Mouse (Mus musculus) embryonic facial prominence, embryonic 11.5 days (tissue): Measurements from ENCODE around the gene Irgm1. TPM values are rescaled to one million over a fixed set of nuclear protein-coding genes. Genes with fewer than 3 reads are reported as not detected.
"Not testable (repeated sequence)": the region's sequence is repeated elsewhere in the genome, so short reads cannot be mapped to it uniquely, and the experiment has no call there.

Experiments used
- ATAC-seq: fragments of 200-750 bp; cut with Nextera tagmentation; replicated peaks from 2 replicates; pipeline ENCODE4 v1.8.0; 2017; ENCODE audit warnings: low read depth; ENCODE audit not compliant: insufficient number of reproducible peaks, low FRiP score, low TSS enrichment
- DNase-seq: peaks from one replicate; pipeline ENCODE4 v3.0.0-alpha.2; 2015; ENCODE audit warnings: low spot score
- H3K27ac ChIP-seq: fragments of 300-500 bp; sonication (generic); replicated peaks from 2 replicates; pipeline ENCODE4 v1.5.1; 2014; ENCODE audit warnings: mild to moderate bottlenecking, low read depth, low read length, control low read depth
- H3K27me3 ChIP-seq: fragments of 300-500 bp; sonication (generic); 2 replicates; pipeline ENCODE4 v1.6.1; 2014; ENCODE audit warnings: mild to moderate bottlenecking, low read length, moderate library complexity, mixed read lengths; ENCODE audit not compliant: control insufficient read depth, insufficient read depth
- H3K36me3 ChIP-seq: fragments of 300-500 bp; sonication (generic); replicated peaks from 2 replicates; pipeline ENCODE4 v1.6.1; 2014; ENCODE audit warnings: low read depth, mild to moderate bottlenecking, low read length, moderate library complexity, mixed read lengths; ENCODE audit not compliant: control insufficient read depth, insufficient read depth
- H3K4me1 ChIP-seq: fragments of 300-500 bp; sonication (generic); 2 replicates; pipeline ENCODE4 v1.6.1; 2014; ENCODE audit warnings: low read length, mixed read lengths; ENCODE audit not compliant: control insufficient read depth, insufficient read depth
- H3K4me2 ChIP-seq: fragments of 300-500 bp; sonication (generic); 2 replicates; pipeline ENCODE4 v1.6.1; 2014; ENCODE audit warnings: low read depth, mild to moderate bottlenecking, control low read depth, low read length, moderate library complexity
- H3K4me3 ChIP-seq: fragments of 300-500 bp; sonication (generic); 2 replicates; pipeline ENCODE4 v1.5.1; 2014; ENCODE audit warnings: low read depth, low read length, control low read depth
- H3K9ac ChIP-seq: fragments of 300-500 bp; sonication (generic); replicated peaks from 2 replicates; pipeline ENCODE4 v1.6.1; 2014; ENCODE audit warnings: mild to moderate bottlenecking, control low read depth, low read length
- H3K9me3 ChIP-seq: fragments of 300-500 bp; sonication (generic); replicated peaks from 2 replicates; pipeline ENCODE4 v1.6.1; 2016; ENCODE audit warnings: mild to moderate bottlenecking, low read length, inconsistent platforms, mixed read lengths; ENCODE audit not compliant: control insufficient read depth
- whole genome bisulfite sequencing: fragments of 180-500 bp; shearing (Covaris S2); extraction: QIAGEN DNeasy Blood & Tissue Kit; methylation state at CpG from one replicate; pipeline ENCODE4 v1.1.7; 2014; 5-methylcytosine and 5-hydroxymethylcytosine counted together
- polyA plus RNA-seq: library from polyadenylated mRNA; unstranded; fragments of >200 nt; fragmentation: Nextera tagmentation; extraction: Ambion mirVana; gene quantifications from 2 replicates; pipeline ENCODE4 v1.2.1, GENCODE M21; 2014

Irgm1 gene
- polyA plus RNA-seq, 1 experiment from 2014 or later, result 2.8 TPM

DNA sequence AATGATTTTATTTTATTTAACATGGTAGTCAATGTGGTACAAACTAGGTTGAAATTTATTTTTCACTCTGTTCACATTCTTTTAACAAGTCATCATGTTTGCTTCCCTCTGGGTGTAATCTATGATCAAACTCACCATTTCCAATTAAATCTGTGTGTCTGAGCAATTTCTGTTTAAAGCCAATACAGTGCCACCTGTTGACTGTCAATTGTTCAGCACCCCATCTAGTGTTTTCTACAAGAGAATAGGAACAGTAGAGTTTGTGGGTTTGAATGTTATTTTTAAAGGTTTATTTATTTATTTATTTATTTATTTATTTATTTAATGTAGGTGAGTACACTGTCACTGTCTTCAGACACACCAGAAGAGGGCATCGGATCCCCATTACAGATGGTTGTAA, 5.2 kb upstream of the Irgm1 start:
- WGBS, result 78% methylated on average over 1 of the region's 1 CpGs

GRCm38 (mm10) chr11:48875343-48875837, 3.9 kb upstream of the Irgm1 start:
- not testable (repeated sequence) for H3K4me1 ChIP-seq, H3K9me3 ChIP-seq, H3K4me3 ChIP-seq, H3K4me2 ChIP-seq, ATAC-seq, H3K27me3 ChIP-seq, H3K36me3 ChIP-seq, H3K27ac ChIP-seq, H3K9ac ChIP-seq, DNase-seq
- WGBS, result 67% methylated on average over 1 of the region's 1 CpGs

More for the DNA sequence above, 5.2 kb upstream of the Irgm1 start:
- ATAC-seq, result no peak
- no peak overlapping the region for H3K9ac ChIP-seq
- no peaks in the 10 kb centered on the region for H3K36me3 ChIP-seq
- no peak for DNase-seq
- H3K4me2 ChIP-seq, result no peak overlapping the region
- H3K9me3 ChIP-seq, result no peaks in the 10 kb centered on the region
- no peaks in the 10 kb centered on the region for H3K27me3 ChIP-seq
- no peaks in the 10 kb centered on the region for H3K4me1 ChIP-seq
- no peak overlapping the region for H3K27ac ChIP-seq
- H3K4me3 ChIP-seq, result no peak overlapping the region

GRCm38 (mm10) chr11:48874465-48874864, 3.0 kb upstream of the Irgm1 start:
- H3K36me3 ChIP-seq, result no peaks in the 10 kb centered on the region
- no peaks in the 10 kb centered on the region for H3K4me1 ChIP-seq
- no peak overlapping the region for H3K9ac ChIP-seq
- ATAC-seq (no peak), DNase-seq (peak; percentile 72)
- no peak overlapping the region for H3K27ac ChIP-seq
- WGBS, result 2% methylated on average over 4 of the region's 4 CpGs
- no peak overlapping the region for H3K4me3 ChIP-seq
- H3K27me3 ChIP-seq, result no peaks in the 10 kb centered on the region
- no peaks in the 10 kb centered on the region for H3K9me3 ChIP-seq
- no peak overlapping the region for H3K4me2 ChIP-seq

DNA sequence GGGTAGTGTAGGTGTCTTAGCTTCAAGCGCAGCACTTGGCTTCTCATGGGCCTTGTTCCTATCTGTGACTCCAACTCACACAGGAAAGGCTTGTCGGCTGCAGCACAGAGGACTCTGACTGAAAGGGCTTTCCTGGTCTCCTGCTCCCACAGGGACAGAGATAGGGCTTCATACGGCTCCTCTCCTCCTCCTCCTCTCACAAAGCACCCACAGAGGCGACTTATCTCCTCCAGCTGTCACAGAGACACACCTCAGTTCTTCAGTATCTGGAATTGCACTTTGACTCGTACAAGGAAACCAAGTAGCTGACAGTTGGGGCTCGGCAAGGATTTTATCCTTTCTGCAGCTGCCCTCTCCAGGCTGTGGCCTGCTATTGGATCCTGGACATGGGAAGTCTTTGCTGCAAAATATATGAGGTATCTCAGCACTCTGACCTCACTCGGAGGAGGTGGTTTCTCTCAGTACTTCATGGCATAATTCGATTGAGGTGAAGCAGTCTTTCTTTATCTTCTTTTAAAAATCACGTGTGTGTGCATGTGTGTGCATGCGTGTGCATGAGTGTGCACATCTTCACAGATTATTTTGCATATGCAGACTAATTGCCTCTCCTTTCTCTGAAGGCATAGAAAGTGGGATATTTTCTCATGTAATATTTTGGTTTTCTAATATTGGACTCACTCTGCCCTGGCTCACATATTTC, 2.3 kb upstream of the Irgm1 start:
- Histone ChIP-seq H3K9me3 (no peaks in the 10 kb centered on the region), H3K27ac (no peak overlapping the region), H3K36me3 (no peaks in the 10 kb centered on the region), H3K4me1 (no peaks in the 10 kb centered on the region), H3K27me3 (no peaks in the 10 kb centered on the region), H3K4me3 (no peak overlapping the region), H3K9ac (no peak overlapping the region), H3K4me2 (no peak overlapping the region)
- DNase-seq (no peak), ATAC-seq (no peak)
- WGBS, result 78% methylated on average over 10 of the region's 10 CpGs

DNA sequence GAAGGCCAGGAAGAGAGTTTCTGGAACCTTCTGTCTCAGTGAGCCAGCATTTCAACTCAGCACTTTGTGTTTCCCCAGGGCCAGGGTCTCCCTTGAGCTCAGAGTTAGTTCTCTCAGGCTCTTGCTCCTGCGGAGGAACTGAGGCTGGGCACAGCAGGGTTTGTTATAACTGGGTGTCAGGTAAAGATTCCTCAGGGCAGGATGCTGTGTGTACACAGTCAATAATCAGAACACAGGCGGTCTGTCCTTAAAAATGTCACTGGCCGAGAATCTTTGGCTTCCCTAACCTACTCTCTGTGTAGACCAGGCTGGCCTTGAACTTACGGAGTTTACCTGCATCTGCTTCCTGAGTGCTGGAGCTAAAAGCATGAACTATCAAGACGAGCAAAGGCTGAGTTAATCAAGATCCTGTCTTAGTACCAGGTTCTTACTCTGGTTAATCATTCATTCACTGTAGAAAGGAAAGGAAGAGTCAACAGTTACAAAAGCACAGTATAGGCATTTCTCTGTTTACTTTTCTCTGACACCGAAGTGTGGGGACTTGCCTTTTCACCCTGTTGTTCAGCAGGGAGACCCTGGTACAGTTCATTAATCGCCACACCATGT, 1.3 kb upstream of the Irgm1 start:
- ATAC-seq (no peak), DNase-seq (no peak)
- Histone ChIP-seq H3K27me3 (no peaks in the 10 kb centered on the region), H3K4me3 (no peak overlapping the region), H3K9me3 (no peaks in the 10 kb centered on the region), H3K27ac (no peak overlapping the region), H3K9ac (no peak overlapping the region), H3K4me1 (no peaks in the 10 kb centered on the region), H3K36me3 (no peaks in the 10 kb centered on the region), H3K4me2 (no peak overlapping the region)
- 85% methylated on average over 7 of the region's 7 CpGs for WGBS

- WGBS, result 6% methylated on average over 17 of the region's 17 CpGs
- Histone ChIP-seq H3K9me3 (no peaks in the 10 kb centered on the region), H3K4me2 (peak overlapping the region; percentile 65), H3K9ac (peak overlapping the region; percentile 47), H3K36me3 (no peaks in the 10 kb centered on the region), H3K27ac (no peak overlapping the region), H3K4me1 (no peaks in the 10 kb centered on the region), H3K4me3 (peak overlapping the region; percentile 26), H3K27me3 (no peaks in the 10 kb centered on the region)
- no peak; the same call in 1 of the 2 replicates for ATAC-seq
- DNase-seq, result peak; percentile 13
These were observed 496 bp upstream of the Irgm1 start for GRCm38 (mm10) chr11:48871817-48872541.

- H3K27ac ChIP-seq, result no peak overlapping the region
- DNase-seq (no peak), ATAC-seq (no peak)
- no peaks in the 10 kb centered on the region for H3K9me3 ChIP-seq
- no peaks in the 10 kb centered on the region for H3K4me1 ChIP-seq
- H3K4me2 ChIP-seq, result peak overlapping the region; percentile 65
- 39% methylated on average over 7 of the region's 7 CpGs for whole genome bisulfite sequencing
- H3K27me3 ChIP-seq, result no peaks in the 10 kb centered on the region
- peak overlapping the region; percentile 26 for H3K4me3 ChIP-seq
- peak overlapping the region; percentile 47; the same call in 1 of the 2 replicates for H3K9ac ChIP-seq
- no peaks in the 10 kb centered on the region for H3K36me3 ChIP-seq
These were observed 702 bp downstream of the Irgm1 start for GRCm38 (mm10) chr11:48870781-48871180.
